Mouse (Mus musculus): Measurements from ENCODE around the gene Atp6v1a. TPM values are rescaled to one million over a fixed set of nuclear protein-coding genes. Genes with fewer than 3 reads are reported as not detected.
A peak's percentile ranks its signal among the peaks of the same experiment; 100 is the strongest.

Gene Atp6v1a
- total and polyA plus RNA-seq, 3 experiments = 12.9 to 162 (median 140) TPM

GRCm38 (mm10) chr16:44138377-44138978 is 1.0 kb downstream of the Atp6v1a start:
- DNase-seq = peak; percentile 36

- peak; percentile 41 for DNase-seq
Observed at GRCm38 (mm10) chr16:44136511-44137021, 2.9 kb downstream of the Atp6v1a start.

DNA sequence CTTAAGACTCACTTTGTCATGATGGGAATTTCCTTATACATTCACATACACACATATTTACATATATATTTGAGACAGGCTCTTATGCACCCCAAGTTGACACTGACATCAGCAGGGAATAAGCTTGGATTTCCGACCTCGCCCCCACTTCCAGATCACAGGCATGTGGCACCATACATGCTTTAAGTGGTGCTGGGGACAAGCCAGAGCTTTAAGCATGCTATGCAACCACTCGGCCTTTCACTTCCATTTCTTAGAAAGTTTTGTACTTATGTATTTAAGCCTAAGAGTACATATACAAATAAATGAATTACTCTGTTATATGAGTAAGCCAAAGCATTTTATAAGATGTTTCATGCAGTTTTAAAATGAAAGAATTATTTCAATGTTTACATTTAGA is 6.3 kb downstream of the Atp6v1a start:
- no peak for DNase-seq

DNA sequence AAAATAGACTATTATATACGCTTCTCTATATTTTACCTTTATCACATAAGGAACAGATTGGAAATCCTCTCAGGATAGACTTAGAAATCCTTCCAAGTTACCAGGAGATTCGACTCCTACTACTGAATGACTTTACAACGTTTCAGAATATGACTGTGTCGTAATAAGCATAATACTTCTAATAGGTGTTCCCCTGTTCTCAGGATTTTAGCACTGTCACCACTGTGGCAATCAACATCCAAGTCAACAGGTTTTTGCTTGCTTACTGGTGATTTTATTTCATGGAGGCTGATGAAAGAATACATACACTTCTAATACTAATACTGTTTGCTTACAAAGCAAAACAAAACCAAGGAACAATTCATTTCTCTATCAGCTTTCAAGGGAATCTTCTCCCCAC is 7.2 kb downstream of the Atp6v1a start:
- no peak for DNase-seq

DNA sequence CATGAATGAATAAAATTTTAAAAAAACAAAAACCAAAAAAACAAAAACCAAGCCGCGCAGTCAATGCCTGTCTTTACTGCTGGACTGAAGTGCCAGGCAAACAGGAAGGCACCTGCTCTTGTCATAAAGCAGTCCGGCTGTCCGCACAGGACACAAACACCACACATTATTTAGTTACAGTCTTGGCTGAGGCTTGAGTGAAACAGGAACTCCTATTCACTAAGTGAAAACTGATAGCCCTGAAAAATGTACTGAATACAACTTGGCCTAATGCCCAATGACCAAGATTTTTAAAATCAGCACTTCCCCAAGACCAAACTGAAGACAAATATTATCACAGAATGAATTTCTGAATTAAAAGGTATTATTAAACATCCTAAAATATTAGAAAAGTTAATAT is 13.1 kb downstream of the Atp6v1a start:
- DNase-seq = no peak

- DNase-seq = no peak
Observed at GRCm38 (mm10) chr16:44125436-44125835, 14.1 kb downstream of the Atp6v1a start.

DNA sequence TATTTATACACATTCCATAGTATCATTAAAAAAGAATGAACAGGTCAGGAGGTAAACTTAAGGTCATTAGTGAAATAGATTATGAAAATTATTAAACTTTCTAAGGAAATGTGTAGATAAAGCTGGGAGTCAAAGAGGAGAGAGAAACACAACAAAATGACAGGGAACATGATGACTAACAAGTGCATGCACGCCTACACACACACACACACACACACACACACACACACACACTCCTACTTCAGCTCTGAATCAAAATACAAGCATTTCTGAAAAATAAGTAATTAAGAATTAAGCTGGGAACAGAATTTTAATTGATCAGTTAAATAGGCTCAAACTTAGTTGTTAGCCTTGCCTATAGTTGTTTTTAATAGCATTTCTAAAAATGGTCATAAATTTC is 14.8 kb downstream of the Atp6v1a start:
- DNase-seq = no peak

GRCm38 (mm10) chr16:44123786-44124185 is 15.7 kb downstream of the Atp6v1a start:
- no peak for DNase-seq

DNA sequence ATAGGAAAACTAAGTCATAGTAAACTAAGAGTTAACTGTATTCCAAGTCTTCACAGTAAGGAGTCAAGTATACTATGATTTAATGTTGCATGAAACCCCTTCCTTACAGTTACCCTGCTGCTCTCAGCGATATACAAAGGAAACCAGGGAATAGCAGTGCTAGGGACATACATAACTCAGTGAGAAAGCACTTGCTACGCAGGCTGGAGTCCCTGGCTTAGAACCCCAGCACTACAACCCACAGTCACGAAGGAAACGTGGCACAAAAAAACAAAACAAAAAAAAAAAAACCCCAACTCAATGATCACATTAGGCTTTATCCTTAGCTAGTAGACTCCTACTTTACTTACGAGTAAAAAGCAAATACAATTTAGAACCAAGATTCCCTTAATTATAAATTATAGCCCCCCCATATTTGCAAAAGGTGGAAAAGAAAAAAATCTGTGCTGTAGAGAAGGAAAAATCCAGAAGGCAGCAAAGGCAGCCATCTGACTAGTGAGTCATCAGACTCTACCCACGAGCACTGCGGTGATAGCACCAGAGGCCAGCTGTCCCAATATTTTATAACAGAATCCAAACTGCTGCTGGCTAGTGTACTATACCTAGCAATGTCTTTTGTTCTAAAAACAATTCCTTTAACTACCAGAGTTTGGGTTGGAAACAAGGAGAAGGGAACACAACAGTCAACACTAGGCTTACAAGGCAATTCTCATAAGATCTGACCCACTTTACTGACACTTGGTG is 16.4 kb downstream of the Atp6v1a start:
- DNase-seq = peak; percentile 60

- no peak for DNase-seq
Observed at GRCm38 (mm10) chr16:44122574-44122973, 16.9 kb downstream of the Atp6v1a start.

DNA sequence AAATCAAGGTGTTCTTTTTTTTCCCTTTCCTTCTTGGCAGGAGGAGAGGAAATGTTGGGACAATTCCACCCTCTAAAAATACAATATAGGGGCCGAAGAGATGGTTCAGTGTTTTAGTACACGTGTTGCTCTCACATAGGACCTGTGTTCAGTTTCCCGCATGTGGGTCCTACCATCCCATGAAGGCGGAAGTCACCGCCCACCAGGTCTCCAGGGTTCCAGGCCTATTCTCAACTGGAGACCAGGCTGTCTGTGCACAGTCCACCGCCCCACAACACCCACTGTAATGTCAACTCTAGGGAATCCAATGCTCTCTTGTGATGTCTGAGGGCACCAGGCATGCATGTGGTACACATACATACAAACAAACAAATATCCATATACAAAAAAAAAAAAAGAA is 17.4 kb downstream of the Atp6v1a start:
- no peak for DNase-seq

DNA sequence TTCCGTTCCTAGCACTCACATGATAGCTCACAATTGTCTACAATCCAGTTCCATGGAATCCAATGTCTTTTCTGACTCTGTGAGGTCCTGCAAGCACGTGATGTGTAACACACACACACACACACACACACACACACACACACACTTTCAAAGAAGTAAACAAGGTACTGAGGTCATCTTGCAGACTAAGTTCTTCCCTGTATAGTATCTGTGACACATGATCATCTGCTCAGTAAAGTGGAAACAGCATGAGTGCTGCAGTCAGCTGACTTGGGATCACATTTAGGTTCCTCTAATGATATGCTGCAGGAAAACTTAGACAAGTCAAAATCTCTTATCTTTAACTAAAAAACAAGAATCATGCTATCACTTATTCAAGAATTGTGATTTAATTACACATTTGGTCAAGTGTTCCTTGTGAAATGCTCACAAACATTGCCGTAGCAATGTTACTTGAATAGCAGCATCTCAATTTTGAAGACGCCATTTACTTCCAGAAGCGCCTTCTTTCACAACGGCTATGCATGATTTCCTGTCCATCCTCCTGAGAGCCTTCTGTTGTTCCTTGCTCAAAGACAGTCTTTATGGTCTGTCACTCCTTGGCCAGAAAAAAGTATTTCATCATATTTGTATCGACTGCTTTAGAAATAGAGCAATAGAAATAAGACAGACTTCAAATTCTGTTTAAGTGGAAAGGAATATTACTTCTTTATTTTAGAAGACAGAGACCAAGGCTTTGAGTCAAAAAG is 19.6 kb downstream of the Atp6v1a start:
- DNase-seq = no peak

GRCm38 (mm10) chr16:44109002-44109401 is 30.5 kb downstream of the Atp6v1a start:
- no peak for DNase-seq

- DNase-seq = no peak
Observed at GRCm38 (mm10) chr16:44105211-44105610, 34.3 kb downstream of the Atp6v1a start.

DNA sequence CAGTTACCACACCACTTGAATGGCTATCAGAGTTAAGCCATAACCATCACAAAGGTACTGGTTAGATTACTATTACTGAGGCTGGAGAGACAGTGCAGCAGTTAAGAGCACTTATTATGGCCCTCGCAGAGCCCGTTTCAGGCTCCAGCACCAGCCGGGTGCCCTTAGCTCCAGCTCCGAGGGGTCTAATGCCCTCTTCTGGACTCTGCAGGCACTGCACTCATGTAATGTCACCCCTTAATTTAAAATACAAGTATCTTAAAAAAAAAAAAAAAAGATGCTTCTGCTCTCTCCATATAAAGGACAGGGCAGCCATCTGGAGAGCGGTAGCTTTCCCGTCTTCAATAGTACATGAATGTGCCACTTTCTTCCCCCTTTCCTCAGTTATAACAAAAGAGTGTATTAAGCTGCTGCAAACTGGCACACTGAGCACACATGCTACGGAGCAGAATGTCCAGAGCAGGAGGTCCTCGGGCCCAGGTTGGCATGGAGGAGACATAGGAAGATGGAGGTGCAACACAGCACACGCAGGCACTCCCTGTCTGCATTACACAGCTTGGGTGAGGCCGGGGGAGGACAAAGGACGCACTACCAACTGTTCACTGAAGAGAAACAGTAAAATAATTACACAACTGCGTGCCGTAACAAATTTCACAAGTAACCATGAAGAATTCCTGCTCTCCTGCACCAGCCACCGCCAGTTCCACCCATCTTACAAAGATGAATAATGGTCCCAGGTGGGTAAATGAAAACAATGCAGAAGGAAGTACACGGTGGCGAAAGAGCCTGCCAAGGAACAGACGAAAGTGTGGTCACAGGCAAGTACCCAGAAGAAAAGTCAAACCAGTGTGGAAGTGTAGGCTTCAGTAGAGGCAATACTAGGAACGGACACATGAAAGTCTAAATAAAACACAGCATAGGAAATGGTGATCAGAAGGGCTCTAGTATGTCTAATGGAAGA is 35.4 kb downstream of the Atp6v1a start:
- DNase-seq = no peak

DNA sequence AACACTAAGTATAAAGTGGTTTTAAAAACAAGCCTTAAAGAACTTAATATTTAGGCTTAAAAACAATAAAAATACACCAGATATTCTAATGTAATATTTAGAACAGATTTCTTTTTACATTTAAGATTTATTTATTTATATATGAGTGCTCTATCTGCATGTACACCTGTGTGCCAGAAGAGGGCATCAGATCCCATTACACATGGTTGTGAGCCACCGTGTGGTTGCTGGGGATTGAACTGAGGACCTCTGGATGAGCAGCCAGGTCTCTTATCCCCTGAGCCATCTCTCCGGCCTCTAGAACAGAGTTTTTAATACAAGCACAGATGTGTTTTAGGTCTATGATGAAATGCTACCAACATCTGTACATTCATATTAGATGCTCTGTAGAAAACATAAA is 36.6 kb downstream of the Atp6v1a start:
- DNase-seq = no peak

- DNase-seq = no peak
Observed at GRCm38 (mm10) chr16:44101181-44101710, 38.3 kb downstream of the Atp6v1a start.

- DNase-seq = no peak
Observed at GRCm38 (mm10) chr16:44099377-44099776, 40.1 kb downstream of the Atp6v1a start.

DNA sequence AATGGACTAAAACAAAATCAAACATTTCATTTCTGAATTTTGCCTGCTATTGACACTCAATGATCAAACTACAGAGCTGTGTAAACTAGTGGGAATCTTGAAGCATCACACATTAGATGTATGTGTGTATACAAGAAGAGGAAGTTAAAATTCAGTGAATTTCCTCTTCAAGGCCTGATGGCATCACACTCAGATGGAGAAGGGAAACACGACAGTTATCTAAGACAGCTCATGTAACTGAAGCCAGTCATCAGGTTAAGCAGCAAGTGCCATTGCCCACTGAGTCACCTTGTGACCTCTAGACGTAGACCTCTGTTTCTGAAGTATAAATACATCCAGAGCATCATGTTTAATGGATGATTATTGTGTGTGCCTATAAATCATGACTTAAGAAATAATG is 51.9 kb downstream of the Atp6v1a start:
- DNase-seq = no peak

- DNase-seq = peak; percentile 76
Observed at GRCm38 (mm10) chr16:44063025-44063894, 76.2 kb downstream of the Atp6v1a start, which contains the start of gene Gramd1c. Gene Gramd1c (minus strand): TSS chr16:44063345.
